Mouse (Mus musculus) common myeloid progenitor, adult 5-6 weeks (primary cell): ENCODE measurements around the gene Gabarapl1. TPM values are rescaled to one million over a fixed set of nuclear protein-coding genes. Genes with fewer than 3 reads are reported as not detected.
A peak's percentile ranks its signal among the peaks of the same experiment; 100 is the strongest.
"Not testable (repeated sequence)": the region's sequence is repeated elsewhere in the genome, so short reads cannot be mapped to it uniquely, and the experiment has no call there.

Experiments
- ATAC-seq: replicated peaks from 2 replicates; pipeline ENCODE4 v1.8.0; 2016; ENCODE audit warnings: low read depth, mild to moderate bottlenecking, moderate TSS enrichment, inconsistent platforms; ENCODE audit not compliant: poor library complexity, severe bottlenecking
- total RNA-seq: library from RNA; stranded (forward); fragments of 200-1000, 187-1606 nt; gene quantifications from 2 replicates; pipeline ENCODE4 v1.2.3, GENCODE M21; 2017

The Gabarapl1 gene
- 90.8 and 91.1 TPM in 2 replicates for total RNA-seq

DNA sequence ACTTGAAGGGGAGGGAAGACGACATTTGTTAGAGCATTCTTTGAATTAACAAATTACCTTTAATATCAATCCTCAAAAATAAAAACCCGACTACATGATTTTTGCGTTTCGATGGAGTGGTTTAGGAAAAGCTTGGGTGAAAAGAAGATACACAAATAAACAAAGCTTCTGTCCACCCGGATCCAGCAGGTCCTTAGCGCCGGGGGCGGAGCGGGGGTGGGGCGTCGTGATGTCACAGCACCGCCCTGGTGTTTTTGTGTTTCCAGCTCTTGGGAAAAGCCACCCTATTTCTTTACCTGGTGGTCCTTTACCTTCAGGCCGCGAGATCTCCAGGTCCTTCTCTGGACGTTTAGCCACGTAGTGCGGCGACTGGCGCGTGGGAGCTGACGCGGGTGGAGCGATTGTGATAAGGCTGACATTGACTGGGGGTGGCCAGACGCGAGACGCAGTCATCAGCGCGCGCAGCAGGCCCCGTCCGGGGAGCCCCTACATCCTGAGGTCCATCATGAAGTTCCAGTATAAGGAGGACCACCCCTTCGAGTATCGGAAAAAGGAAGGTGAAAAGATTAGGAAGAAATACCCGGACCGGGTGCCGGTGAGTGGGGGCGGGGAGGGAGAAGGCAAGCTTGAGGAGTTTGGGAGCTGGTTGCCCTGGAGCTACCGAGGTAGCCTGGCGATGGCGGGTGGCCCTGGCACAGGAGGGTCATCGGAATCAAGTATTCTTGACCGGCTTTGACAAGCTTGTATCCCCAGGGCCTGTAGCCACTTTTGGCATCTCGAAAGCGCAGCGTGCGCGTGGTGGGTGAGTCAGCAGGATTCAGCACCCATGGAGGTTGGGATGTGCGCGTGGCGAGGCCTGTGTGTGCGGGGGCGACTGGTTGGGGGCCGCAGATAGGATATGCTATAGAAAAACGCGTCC, at the start of gene Gabarapl1:
Gene Gabarapl1 (plus strand): TSS at position 219 of the 919 bp plus-strand sequence.
- peak; percentile 62 for ATAC-seq

DNA sequence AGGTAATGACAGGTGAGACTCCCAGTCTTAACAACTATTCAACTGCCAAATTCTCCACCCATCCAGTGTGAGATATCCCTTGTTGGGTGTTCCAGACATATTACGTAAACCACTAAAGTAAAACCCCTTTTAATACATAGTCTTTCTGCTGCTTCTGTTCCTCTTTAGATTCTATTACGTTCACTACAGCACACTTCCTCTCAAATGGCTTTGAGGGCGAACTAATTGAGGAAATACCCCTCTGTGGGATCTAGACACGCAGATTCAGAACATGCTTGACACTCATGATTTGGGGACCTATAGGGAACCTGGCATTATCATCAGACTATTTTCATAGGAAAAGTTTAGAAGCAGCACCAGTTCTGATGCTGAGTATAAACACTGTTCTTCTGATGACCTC, 38.0 kb upstream of the Gabarapl1 start:
- ATAC-seq: peak; percentile 75

DNA sequence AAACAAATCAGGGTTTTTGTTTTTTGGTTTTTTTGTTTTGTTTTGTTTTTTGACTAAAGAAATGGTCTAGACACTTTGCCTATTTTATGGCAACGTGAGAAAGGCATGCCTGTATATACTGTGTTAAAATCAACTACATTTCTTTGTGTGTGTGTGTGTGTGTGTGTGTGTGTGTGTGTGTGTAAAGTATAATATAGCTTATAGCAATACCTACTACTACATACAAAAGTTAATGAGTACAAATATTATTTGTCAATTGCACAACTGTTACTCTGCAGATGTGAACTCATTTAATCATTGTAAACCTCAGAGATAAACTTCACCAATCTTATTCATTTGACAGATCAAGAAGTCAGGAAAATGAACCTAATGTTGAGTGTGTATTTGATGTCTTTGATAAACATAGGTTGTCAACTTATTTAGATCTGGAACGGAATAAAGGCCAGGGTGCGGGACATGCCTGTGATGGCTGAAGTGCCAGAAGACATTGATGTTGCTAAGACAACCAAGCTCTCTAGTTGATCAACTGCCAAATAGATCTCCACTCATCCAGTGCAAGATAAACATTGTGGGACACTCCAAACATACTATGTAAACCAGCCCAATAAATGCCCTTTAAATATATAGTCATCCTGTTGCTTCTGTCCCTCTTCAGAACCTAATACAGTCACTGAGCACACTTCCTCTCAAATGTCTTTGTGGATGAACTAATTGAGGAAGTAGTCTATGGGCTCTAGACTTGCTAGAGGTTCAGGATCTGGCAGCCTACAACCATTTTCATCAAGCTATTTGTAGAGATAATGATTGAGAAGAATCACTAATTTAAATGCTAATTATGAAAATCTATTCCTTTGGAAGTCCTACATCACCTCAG, 35.4 kb upstream of the Gabarapl1 start:
- peak; percentile 80 for ATAC-seq

DNA sequence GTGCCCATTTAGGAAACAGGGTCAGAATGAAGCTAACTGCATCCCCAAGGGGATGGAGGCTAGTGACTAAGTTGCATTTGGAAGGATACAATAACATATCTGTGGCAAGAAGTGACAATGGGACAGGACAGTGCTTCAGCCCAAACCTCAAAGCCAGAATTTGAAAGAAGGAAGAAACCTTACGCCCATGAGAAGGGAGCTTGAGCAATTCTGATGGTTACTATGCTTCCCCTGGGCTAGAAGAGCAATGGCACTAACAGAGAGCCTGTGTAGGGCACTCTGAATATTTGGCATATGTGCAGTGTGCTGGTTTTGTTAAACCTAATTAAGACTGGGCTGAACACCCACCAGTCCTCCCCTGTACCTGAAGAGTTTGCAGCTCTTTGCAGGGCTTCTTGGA, 33.4 kb upstream of the Gabarapl1 start:
- not testable (repeated sequence) for ATAC-seq

DNA sequence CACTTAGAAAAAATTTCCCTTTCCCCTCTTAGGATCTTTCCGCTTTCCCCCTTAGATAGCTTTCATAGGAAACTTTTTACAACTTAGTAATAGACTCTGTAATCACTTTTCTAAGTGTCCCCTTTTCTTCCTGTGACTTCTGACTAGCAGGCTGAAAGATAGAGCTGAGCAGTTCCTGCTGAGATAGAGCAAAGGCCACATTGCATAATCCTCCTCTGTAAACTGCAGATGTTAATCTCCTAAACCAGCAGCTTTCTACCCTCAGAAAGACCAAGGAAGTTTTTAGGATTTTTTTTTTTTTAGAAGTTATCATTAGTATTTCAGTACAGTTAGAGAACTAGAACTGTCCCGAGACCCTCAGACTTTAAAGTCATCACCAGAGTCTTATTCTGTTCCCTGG, 29.5 kb upstream of the Gabarapl1 start:
- no peak for ATAC-seq

DNA sequence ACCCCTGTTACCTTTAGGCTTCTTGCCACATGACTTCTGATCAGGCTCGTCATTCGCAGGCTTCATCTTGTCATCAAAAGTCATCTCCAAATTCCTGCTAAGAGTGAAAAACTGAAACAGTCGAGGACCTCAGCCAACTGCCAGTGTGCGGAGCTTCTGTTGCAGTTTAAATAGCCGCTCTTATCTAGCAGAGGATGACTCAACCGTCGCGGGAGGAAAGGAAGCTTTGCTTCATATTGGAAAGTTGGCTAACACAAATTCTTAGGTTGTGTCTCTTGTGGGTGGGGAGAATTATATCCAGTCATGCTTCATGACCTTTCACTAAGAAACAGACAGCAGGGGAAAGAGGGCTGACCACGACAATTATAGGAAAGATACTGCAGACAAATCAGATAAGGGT, 25.9 kb upstream of the Gabarapl1 start, which contains the start of gene Olr1:
Gene Olr1 (minus strand): TSS at position 142 of the 400 bp plus-strand sequence.
- ATAC-seq: peak; percentile 52; the same call in 1 of the 2 replicates

DNA sequence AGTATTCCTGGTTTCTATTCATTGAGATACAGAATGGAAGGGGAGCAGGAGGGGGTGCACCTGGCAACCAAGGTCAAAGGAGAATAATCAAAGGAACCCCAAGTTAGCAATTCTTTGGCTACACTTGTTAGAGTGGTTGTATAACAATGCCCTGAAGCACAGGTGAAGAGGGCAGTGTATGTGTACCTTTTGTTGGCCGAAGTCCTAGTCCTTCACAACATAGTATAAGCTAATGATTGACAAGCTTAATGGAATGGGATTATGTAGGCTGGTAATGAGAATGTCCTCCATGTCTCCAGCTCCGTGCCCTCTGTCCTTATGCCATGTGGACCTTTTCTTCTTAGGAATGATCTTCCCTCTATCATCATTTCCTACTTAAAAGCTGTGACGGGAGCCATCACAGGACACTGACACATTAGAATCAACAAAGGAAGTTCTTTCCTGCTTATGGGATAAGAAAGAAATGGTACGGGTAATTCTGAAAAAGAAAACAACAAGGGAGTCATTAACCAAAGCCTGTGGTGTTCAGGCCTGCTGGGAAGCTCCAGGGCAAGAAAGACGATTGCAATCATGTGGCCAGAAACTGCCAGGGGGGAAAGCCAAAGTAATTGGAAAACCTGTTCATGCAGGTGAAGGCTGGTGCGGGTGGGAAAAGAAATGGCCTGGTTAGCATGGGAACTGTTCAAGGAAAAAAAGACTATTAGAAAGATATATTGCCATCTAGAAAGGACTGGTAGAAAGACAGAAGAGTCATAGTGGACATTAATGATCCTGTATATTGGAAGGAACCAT, 22.6 kb upstream of the Gabarapl1 start:
- ATAC-seq: no peak

DNA sequence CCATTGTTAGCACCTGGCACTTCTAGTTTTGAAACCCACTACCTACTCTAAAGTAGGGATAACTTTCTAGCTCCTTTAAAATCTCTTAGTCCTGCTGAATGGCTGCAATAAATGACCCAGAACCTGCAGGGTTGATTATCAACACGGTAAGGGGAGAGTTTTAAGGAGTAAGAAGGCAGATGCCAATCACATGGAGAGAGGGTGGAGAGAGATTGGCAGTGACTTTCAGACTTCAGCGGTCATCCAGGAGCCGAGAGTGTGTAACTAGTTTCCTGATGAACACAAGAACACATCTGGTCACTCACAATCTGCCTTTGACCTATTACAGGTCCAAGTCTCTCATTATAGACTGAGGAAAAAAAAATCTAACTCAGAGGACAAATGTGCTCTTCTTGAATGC, 20.6 kb upstream of the Gabarapl1 start, which contains the start of gene Tmem52b:
Gene Tmem52b (plus strand): TSS at position 189 of the 400 bp plus-strand sequence.
- ATAC-seq: no peak

DNA sequence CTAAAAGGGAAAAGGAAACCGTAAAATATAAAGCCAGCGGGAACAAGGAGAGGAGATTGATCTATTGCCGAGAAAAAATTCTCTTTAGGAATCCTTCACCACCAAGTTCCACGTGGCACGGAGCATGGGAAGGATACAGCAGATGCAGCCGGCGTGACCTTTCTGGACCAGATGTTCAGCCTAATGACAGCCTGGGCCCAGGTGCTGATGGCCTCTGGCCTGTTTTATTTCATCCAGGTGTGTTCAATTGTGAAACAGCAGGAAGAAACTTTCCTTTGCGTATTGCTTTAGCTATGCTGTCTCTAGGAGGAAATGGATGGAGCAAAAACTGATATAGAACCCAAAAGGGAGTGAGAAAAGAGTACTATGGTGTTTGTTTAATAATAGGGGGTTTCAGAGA, 20.1 kb upstream of the Gabarapl1 start:
- no peak for ATAC-seq

DNA sequence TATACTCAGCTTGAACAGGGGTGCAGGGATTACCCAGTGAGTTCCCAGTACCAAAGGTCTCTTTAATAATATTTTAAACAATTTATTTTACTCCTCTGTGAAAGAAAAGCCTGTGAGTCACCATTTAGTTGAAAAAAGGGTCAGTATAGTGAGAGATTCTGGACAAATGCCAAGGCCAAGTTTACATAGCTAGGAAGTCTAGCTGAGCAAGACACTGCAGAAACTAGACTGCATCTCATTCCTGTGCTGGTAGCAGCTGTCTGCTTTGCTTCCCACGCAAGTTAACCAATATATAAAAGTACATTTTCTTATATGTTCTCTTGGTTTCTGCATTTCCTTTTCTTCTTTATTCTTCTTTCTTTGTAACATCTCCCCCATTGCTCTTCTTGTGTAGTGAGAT, 19.6 kb upstream of the Gabarapl1 start:
- no peak for ATAC-seq

DNA sequence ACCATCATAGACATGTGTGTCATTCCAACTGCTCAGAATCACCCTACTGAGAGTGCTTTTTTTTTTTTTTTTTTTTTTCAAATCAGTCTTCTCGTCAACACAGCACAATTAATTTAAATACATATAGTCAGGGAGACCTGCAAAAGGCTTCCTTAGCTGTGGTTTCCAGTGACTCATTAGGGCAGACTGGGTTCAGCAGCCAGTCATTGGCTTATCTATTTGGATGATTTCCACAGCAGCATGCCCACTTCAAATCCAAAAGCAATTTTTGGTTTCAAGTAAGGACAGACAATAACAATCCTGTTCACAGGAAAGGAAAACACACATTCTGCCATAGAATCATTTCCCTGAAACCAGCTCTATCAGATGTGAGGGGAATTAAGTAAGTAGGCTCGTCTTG, 18.6 kb upstream of the Gabarapl1 start:
- ATAC-seq: peak; percentile 33; the same call in 1 of the 2 replicates

DNA sequence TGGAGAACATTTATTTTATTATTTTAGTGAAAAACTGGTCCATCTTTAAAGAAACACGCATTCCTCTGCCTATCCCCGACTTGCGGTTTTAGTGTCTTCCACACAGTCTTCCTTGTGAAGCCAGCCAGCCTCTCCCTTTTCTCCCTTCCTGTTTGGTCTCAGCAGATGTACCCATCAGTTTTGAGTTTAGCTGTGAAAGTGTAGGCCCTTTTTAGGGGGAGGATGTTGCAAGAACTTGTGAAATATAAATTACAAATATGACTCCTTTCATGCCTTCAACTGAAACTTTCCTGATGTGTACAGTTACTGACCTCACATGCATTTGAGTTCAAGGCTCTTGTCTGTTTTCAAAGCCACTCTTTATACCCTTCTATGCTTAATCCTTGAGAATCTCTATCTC, 17.9 kb upstream of the Gabarapl1 start:
- ATAC-seq: 0 out of 2 replicates have a peak, but pooled peaks have one; percentile 7

DNA sequence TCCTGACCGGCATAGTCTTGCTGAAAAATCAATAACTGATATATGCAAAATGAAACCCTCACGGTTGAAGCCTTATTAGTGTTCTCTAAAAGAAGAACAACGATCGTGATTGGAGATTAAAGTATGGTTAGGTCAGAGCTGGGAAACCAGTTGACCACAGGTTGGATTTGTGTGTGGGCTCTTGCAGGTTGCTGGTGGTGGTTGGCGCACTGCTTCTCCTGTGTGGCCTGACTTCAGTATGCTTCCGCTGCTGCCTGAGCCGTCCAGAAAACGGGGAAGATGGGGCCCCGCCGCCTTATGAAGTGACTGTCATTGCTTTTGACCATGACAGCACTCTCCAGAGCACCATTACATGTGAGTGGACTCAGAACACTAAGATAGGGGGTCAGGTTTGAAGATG, 16.6 kb upstream of the Gabarapl1 start:
- no peak for ATAC-seq

DNA sequence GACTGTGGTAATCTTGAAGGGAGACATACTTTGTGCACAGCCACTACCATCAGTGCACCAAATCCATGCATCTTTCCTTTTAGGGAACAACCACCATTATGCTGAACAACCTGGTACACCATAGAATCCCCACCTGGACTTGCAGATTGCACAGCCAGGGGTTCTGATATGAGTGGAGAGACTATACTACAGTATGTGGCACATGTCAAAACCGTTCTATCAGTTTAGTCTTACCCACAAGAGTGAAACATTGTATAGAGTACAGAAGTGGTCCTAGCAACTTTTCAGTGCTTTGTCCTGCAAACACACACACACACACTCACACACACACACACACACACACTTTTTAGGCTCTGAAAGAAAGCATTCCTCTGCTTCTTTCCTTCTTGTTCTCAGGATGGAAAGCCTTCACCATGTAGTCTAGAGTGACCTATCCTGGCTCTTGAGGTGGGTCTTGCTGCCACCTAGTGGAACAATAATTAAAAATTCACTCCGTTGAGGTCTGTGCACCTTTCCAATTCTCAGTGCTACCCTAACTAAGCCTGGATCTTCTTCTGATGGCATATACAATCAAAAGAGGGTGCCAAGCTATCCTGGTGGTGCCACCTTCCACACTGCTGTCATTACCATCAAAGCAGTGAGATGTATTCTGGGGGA, 15.1 kb upstream of the Gabarapl1 start:
- peak; percentile 89 for ATAC-seq

DNA sequence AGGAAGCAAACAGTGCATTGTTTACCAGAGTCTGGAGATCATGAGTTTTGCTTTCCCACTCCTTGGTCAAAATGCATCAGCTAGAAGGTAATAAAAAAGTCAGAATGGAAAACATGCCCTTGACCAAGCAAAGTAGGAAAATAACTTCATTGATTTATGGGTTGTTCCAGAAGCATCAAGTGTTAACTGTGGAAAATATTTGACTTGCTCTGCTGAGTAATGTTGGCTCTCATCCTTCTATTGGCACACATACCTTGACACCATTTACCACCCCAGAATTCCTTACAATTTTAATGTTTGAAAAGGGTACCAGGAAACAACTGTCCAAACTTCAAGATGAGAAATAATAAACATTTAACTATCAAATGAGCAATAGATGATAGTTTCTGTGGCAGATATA, 6.9 kb upstream of the Gabarapl1 start:
- ATAC-seq: no peak

DNA sequence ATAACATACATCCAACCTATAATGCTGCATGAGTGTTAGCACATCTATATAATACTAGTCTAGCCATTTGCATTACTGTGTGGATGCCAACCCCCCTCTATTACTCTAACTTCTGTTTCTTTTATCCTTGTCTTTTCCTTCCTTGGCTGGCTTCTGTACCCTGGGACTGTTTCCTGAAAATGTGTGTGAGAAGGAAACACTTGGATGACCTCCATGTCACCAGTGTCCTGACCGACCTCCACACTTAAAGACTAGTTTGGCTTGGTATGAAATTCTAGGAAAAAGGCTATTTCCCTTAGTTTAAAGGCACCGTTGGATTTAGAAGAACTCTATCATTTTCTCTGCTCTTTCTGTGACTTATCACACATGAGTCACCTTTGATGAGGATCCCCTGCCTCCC, 5.5 kb upstream of the Gabarapl1 start:
- no peak for ATAC-seq

DNA sequence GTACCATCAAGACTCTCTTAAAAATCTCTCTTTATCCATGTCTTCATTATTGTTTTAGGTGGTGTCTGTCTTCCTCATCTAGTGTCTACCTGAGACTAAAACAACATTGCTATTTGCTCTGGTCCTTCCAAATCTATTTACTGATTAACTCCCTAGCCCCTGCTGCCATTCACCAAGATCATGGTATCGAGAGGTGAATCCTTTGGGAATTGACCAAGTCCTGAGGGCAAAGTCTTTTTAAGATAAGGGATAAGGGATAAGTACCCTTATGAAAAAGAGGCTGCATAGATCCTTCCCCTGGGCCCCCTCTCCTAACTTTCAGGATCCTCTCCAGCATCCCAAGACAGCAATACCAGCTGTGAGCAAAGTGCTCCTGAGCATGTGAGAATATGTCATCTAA, 3.4 kb upstream of the Gabarapl1 start:
- ATAC-seq: no peak

DNA sequence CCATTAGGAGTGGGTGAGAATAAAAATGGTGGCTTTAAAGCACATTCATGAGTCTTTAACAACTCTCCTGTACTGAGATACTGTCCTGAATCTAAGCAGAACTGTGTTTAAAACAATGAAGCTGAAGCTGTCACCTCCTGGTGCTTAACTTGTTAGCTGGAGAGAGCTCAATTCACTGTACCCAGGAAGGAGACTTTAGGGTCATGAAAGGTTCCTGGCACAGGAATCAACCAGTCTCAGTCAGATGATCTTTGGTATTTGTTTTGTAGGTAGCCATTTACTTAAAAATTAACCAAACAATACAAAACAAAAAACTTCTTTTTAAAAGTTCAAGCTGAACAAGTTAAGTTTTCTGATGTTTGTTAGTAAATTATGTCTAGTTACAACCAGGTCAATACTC, 2.7 kb upstream of the Gabarapl1 start:
- no peak for ATAC-seq

DNA sequence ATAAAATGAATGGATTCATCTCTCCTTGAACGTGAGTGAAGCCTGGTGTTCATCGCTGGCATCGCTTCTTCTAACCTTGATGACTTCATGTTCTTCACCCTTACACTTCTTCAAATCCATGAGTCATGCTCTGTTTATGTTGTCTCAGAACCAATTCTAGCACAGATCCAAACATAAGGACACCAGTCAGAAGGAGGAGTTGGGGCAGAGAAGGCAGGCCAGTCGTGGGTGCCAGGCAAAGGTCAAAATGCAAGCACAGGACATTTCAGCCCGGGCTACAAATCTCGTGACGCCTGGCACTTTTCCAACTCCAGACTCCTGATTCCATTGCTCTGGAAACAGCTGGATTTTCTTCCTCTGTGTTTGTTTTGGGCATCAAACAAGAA, 411 bp upstream of the Gabarapl1 start:
- peak; percentile 6; the same call in 1 of the 2 replicates for ATAC-seq
